Comparison of ENCODE assay signal across 33 mouse cellular contexts in genomic region chr1:114519860-114520259, GRCm38 (mm10).
"Had no signal": no experiment of that assay in that cellular context is flagged by ENCODE, and none has a peak within 500 bp of the region (broad histone marks: within the 10 kb centered on the region; RNA-seq: fewer than 3 reads in every experiment).

No protein-coding gene starts in this region.

- ATAC-seq: hindbrain, embryonic 16.5 days; hindbrain, postnatal 0 days; inflammation-experienced regulatory T-cells, adult 6 months had no signal

- H3K36me3 ChIP-seq: heart, embryonic 10.5 days; heart, embryonic 12.5 days; heart, embryonic 13.5 days; heart, embryonic 15.5 days; hindbrain, embryonic 10.5 days; hindbrain, embryonic 12.5 days; hindbrain, embryonic 13.5 days; hindbrain, embryonic 15.5 days; kidney, embryonic 15.5 days had no signal

- DNase-seq: heart, adult 2 months; heart, postnatal 10 days; heart, postnatal 14 days; heart, postnatal 36 days; heart, postnatal 4 days; kidney, adult 11 months; kidney, adult 18-20 months; kidney, adult 2 months; kidney, adult 8-10 months; kidney, adult 9 months; kidney, postnatal 10 days; kidney, postnatal 14 days; kidney, postnatal 25 days; kidney, postnatal 36 days; kidney, postnatal 4 days; layer of hippocampus, adult 9-11 months; layer of hippocampus, postnatal 36 days had no signal

- H3K27me3 ChIP-seq: heart, embryonic 12.5 days; heart, embryonic 13.5 days; heart, embryonic 15.5 days; hindbrain, embryonic 12.5 days; hindbrain, embryonic 13.5 days; hindbrain, embryonic 15.5 days; kidney, embryonic 15.5 days had no signal

- H3K4me1 ChIP-seq: heart, embryonic 10.5 days; heart, embryonic 12.5 days; heart, embryonic 13.5 days; heart, embryonic 15.5 days; hindbrain, embryonic 10.5 days; hindbrain, embryonic 12.5 days; hindbrain, embryonic 13.5 days; hindbrain, embryonic 15.5 days; kidney, embryonic 15.5 days had no signal

- H3K4me2 ChIP-seq: heart, embryonic 11.5 days; heart, embryonic 12.5 days; heart, embryonic 13.5 days; heart, embryonic 15.5 days; hindbrain, embryonic 12.5 days; hindbrain, embryonic 13.5 days; hindbrain, embryonic 14.5 days; hindbrain, embryonic 15.5 days; kidney, embryonic 15.5 days had no signal

- H3K4me3 ChIP-seq: heart, adult 2 months; heart, embryonic 10.5 days; heart, embryonic 12.5 days; heart, embryonic 13.5 days; heart, embryonic 15.5 days; hindbrain, embryonic 10.5 days; hindbrain, embryonic 12.5 days; hindbrain, embryonic 13.5 days; hindbrain, embryonic 15.5 days; kidney, embryonic 15.5 days; layer of hippocampus, adult 2 months had no signal

- H3K9me3 ChIP-seq: heart, embryonic 10.5 days; heart, embryonic 12.5 days; heart, embryonic 13.5 days; heart, embryonic 15.5 days; hindbrain, embryonic 10.5 days; hindbrain, embryonic 12.5 days; hindbrain, embryonic 13.5 days; hindbrain, embryonic 15.5 days; kidney, embryonic 15.5 days had no signal

- H3K9ac ChIP-seq: heart, embryonic 12.5 days; heart, embryonic 13.5 days; heart, embryonic 15.5 days; hindbrain, embryonic 12.5 days; hindbrain, embryonic 13.5 days; hindbrain, embryonic 14.5 days; hindbrain, embryonic 15.5 days; kidney, embryonic 15.5 days had no signal

- H3K27ac ChIP-seq: heart, adult 2 months; heart, embryonic 10.5 days; heart, embryonic 13.5 days; heart, embryonic 15.5 days; hindbrain, embryonic 10.5 days; hindbrain, embryonic 12.5 days; hindbrain, embryonic 13.5 days; hindbrain, embryonic 14.5 days; hindbrain, embryonic 15.5 days; hindbrain, postnatal 0 days; kidney, embryonic 15.5 days; kidney, postnatal 0 days; layer of hippocampus, adult 2 months had no signal
